Mouse (Mus musculus) left cerebral cortex, postnatal 4 days (tissue): ENCODE data around the gene Olfr1033. TPM values are rescaled to one million over a fixed set of nuclear protein-coding genes. Genes with fewer than 3 reads are reported as not detected.
"Not testable (repeated sequence)": the region's sequence is repeated elsewhere in the genome, so short reads cannot be mapped to it uniquely, and the experiment has no call there.

ENCODE experiments used
- DNase-seq: peaks from one replicate; pipeline ENCODE4 v3.0.0-alpha.2; 2022
- intact Hi-C: fragments of 180-260 bp; cut with DNase I; formaldehyde crosslinking; loops from one replicate; pipeline ENCODE4 v1.15.1; 2025
- total RNA-seq, 2 experiments: library from RNA; stranded (reverse); gene quantifications; 2 replicates each; pipeline ENCODE4 v1.2.3; 2021

Gene Olfr1033
- not detected for total RNA-seq

- DNase-seq, intact Hi-C loops: not testable (repeated sequence)
These were observed at the start of gene Olfr1033 for GRCm38 (mm10) chr2:86020406-86020805. Gene Olfr1033 (plus strand): TSS chr2:86020633.

GRCm38 (mm10) chr2:85973595-85973994 lies 46.8 kb upstream of the Olfr1033 start, which contains the start of gene Olfr1029:
Gene Olfr1029 (plus strand): TSS chr2:85973895.
- no peak for DNase-seq
- intact Hi-C loops = no loop called here

- intact Hi-C loops = no loop called here
- no peak for DNase-seq
These were observed 41.5 kb upstream of the Olfr1033 start, which contains the start of gene Olfr1030 for GRCm38 (mm10) chr2:85978976-85979375. Gene Olfr1030 (plus strand): TSS chr2:85979276.

- DNase-seq = no peak
- intact Hi-C loops = no loop called here
These were observed 30.4 kb upstream of the Olfr1033 start, which contains the start of gene Olfr1031 for GRCm38 (mm10) chr2:85990004-85990403. Gene Olfr1031 (plus strand): TSS chr2:85990304.

DNA sequence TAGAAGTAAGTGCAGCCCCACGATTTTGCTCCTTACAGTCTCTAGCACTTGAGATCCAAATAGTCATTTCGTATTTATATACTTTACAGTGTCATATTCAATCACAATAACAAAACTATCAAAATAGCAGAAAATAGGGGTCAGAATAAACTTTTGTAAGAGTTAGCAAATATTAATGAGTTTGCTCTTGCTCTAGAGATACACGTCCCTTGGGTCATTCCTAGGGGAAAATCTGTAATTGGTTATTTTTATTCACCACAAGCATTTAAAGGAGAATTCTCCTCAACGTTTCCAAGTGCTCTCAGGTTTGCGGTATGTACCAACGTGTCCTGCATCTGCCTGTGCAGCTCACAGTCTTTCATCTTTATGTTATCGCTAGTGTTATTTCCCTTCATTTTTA lies 15.2 kb upstream of the Olfr1033 start, which contains the start of gene Olfr1032:
Gene Olfr1032 (plus strand): TSS at position 301 of the 400 bp plus-strand sequence.
- no peak for DNase-seq
- intact Hi-C loops = no loop called here

DNA sequence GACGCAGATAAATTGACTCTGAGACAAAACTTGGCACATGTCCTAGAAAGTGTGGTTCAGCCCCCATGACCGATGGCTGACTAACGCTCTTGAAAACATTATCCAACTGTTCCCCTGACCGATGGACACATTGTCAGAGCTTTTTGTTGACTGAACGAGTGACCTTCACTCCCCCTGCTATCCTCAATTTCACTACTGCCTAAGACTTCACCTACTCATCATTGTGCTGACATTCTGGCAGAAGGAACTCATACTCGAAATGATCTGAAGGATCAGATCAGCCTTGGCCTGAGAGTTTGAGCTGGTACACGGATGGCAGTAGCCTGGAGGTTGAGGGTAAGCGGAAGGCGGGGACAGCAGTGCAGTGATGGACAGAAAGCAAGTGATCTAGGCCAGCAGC lies 1.1 kb downstream of the Olfr1033 start:
- intact Hi-C loops, DNase-seq: not testable (repeated sequence)

GRCm38 (mm10) chr2:86045561-86045960 lies 25.1 kb downstream of the Olfr1033 start, which contains the start of gene Olfr1034:
Gene Olfr1034 (plus strand): TSS chr2:86045861.
- intact Hi-C loops = no loop called here
- no peak for DNase-seq

- DNase-seq, intact Hi-C loops: not testable (repeated sequence)
These were observed 30.3 kb downstream of the Olfr1033 start for GRCm38 (mm10) chr2:86050777-86051176.

- intact Hi-C loops, DNase-seq: not testable (repeated sequence)
These were observed 43.3 kb downstream of the Olfr1033 start for GRCm38 (mm10) chr2:86063766-86064165.

DNA sequence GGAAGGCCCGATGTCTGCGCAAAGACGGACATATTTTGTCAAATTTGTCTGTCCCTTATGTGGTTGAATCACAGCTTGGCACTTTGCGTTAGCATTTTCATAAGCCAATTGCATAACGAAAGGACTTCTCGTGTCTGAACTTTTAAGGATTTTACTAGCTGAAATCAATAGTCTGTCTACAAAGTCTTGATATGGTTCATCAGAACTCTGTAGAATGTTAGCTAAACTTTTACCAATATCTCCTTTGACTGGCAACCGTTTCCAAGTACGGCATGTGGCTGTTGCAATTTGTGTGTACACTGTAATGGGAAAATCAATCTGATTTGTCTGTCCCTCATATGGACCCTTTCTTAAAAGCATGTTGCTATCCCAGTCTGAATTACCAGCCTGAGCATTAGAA lies 49.8 kb downstream of the Olfr1033 start:
- intact Hi-C loops = no loop called here
- DNase-seq = no peak

GRCm38 (mm10) chr2:86073692-86074091 lies 53.3 kb downstream of the Olfr1033 start, which contains the start of gene Olfr1036:
Gene Olfr1036 (plus strand): TSS chr2:86073992.
- intact Hi-C loops, DNase-seq: not testable (repeated sequence)

- intact Hi-C loops, DNase-seq: not testable (repeated sequence)
These were observed 60.0 kb downstream of the Olfr1033 start for GRCm38 (mm10) chr2:86080478-86080877.

DNA sequence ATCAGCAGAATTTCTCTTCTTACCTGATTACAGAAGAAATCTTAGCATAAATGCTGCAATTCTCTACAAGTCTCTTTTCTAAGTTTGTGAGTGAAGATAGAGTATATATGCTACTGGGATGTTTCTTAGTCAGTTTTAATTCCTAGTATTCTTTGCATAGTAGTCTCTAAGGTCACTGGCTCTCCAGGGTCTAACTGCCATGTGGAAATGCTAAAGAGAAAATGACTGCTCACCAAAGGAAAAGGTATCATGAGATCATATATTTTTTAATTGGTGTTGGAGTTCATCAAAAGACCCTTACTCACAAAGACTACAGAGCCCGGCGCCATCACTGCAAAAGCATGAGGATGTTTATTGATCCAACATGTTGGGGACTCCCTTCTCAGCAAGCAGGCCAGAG lies 66.9 kb downstream of the Olfr1033 start, which contains the start of gene Olfr1037:
Gene Olfr1037 (minus strand): TSS at position 101 of the 400 bp plus-strand sequence.
- DNase-seq = no peak
- intact Hi-C loops = no loop called here

Other genes with a start within 250 kb of the Olfr1033 start
- not detected for gene Olfr1014, start 247.9 kb upstream of the Olfr1033 start, total RNA-seq
- gene Olfr1015, start 238.6 kb upstream of the Olfr1033 start, total RNA-seq = not detected
- not detected for gene Olfr1016, start 218.1 kb upstream of the Olfr1033 start, total RNA-seq
- not detected for gene Olfr1018, start 202.2 kb upstream of the Olfr1033 start, total RNA-seq
- gene Olfr1019, start 175.2 kb upstream of the Olfr1033 start, total RNA-seq = not detected
- not detected for gene Olfr1020, start 173.6 kb upstream of the Olfr1033 start, total RNA-seq
- gene Olfr1022, start 152.0 kb upstream of the Olfr1033 start, total RNA-seq = not detected
- gene Olfr1023, start 135.0 kb upstream of the Olfr1033 start, total RNA-seq = not detected
- gene Olfr1024, start 115.6 kb upstream of the Olfr1033 start, total RNA-seq = not detected
- gene Olfr1025-ps1, start 105.4 kb upstream of the Olfr1033 start, total RNA-seq = not detected
- not detected for gene Olfr1026, start 99.1 kb upstream of the Olfr1033 start, total RNA-seq
- not detected for gene Olfr1028, start 70.2 kb upstream of the Olfr1033 start, total RNA-seq
- gene Olfr1029, start 46.7 kb upstream of the Olfr1033 start, total RNA-seq = not detected
- gene Olfr1030, start 41.4 kb upstream of the Olfr1033 start, total RNA-seq = not detected
- not detected for gene Olfr1031, start 30.3 kb upstream of the Olfr1033 start, total RNA-seq
- not detected for gene Olfr1032, start 15.1 kb upstream of the Olfr1033 start, total RNA-seq
- not detected for gene Olfr1034, start 25.2 kb downstream of the Olfr1033 start, total RNA-seq
- not detected for gene Olfr1036, start 53.4 kb downstream of the Olfr1033 start, total RNA-seq
- gene Olfr1037, start 66.8 kb downstream of the Olfr1033 start, total RNA-seq = not detected
- not detected for gene Olfr1039, start 115.3 kb downstream of the Olfr1033 start, total RNA-seq
- gene Olfr1040, start 126.1 kb downstream of the Olfr1033 start, total RNA-seq = not detected
- gene Olfr1042, start 141.2 kb downstream of the Olfr1033 start, total RNA-seq = not detected
- not detected for gene Olfr1043, start 146.9 kb downstream of the Olfr1033 start, total RNA-seq
- not detected for gene Olfr1044, start 157.2 kb downstream of the Olfr1033 start, total RNA-seq
- not detected for gene Olfr52, start 165.1 kb downstream of the Olfr1033 start, total RNA-seq
- gene Olfr1045, start 182.4 kb downstream of the Olfr1033 start, total RNA-seq = not detected
- gene Olfr1046, start 198.7 kb downstream of the Olfr1033 start, total RNA-seq = not detected
- not detected for gene Olfr1047, start 210.8 kb downstream of the Olfr1033 start, total RNA-seq
- not detected for gene Olfr1048, start 219.7 kb downstream of the Olfr1033 start, total RNA-seq
- gene Olfr1049, start 237.7 kb downstream of the Olfr1033 start, total RNA-seq = not detected